Mouse (Mus musculus): ENCODE results near the gene Olfr1359.

DNA sequence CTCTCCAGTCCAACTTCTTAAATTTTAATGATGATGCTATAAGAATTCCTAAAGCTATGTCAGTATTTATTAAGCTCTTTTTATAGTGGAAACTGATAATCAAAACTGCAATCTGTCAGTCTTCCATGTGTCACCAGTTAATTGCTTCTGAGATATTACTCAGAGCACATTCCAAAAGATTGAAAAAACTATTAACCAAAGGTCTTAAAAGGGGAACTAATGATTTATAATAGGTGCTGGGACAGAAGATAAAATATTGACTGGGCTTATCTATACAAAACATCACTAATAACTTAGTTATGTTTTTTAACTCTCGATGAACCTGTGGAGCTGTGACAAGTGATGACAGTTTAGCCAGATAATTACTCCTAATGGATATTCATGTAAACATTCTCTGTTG is 47.1 kb downstream of the Olfr1359 start:
- no peak for TF ChIP-seq CTCF (IDR thresholded peaks at IDR 0.05; ENCODE audit: borderline replicate concordance, extremely low read depth, insufficient read depth, insufficient read length)
- TF ChIP-seq POLR2A (IDR thresholded peaks at IDR 0.05; ENCODE audit: borderline replicate concordance, extremely low read depth, insufficient read depth, insufficient read length, poor library complexity, severe bottlenecking), result no peak

Measured in brain, embryonic 14.5 days (tissue).